Mouse (Mus musculus) hindbrain, embryonic 11.5 days (tissue): ENCODE measurements around the gene Gm49450. TPM values are rescaled to one million over a fixed set of nuclear protein-coding genes. Genes with fewer than 3 reads are reported as not detected.

Source experiments
- ATAC-seq: fragments of 200-750 bp; cut with Nextera tagmentation; 2 replicates; pipeline ENCODE4 v1.8.0; 2017; ENCODE audit warnings: mild to moderate bottlenecking, moderate TSS enrichment, moderate library complexity; ENCODE audit not compliant: low FRiP score
- DNase-seq: peaks from one replicate; pipeline ENCODE4 v3.0.0-alpha.2; 2015; ENCODE audit warnings: low spot score
- H3K27ac ChIP-seq: fragments of 300-500 bp; sonication (generic); 2 replicates; pipeline ENCODE4 v1.5.1; 2014; ENCODE audit warnings: mild to moderate bottlenecking, low read depth, low read length
- H3K27me3 ChIP-seq: fragments of 300-500 bp; sonication (generic); 2 replicates; pipeline ENCODE4 v1.6.1; 2014; ENCODE audit warnings: mild to moderate bottlenecking, low read length, moderate library complexity, mixed read lengths; ENCODE audit not compliant: control insufficient read depth, insufficient read depth
- H3K36me3 ChIP-seq: fragments of 300-500 bp; sonication (generic); 2 replicates; pipeline ENCODE4 v1.6.1; 2014; ENCODE audit warnings: mild to moderate bottlenecking, low read length, moderate library complexity, mixed read lengths; ENCODE audit not compliant: control insufficient read depth, insufficient read depth
- H3K4me1 ChIP-seq: fragments of 300-500 bp; sonication (generic); replicated peaks from 2 replicates; pipeline ENCODE4 v1.6.1; 2014; ENCODE audit warnings: low read length, mixed read lengths; ENCODE audit not compliant: control insufficient read depth, insufficient read depth
- H3K4me2 ChIP-seq: fragments of 300-500 bp; sonication (generic); replicated peaks from 2 replicates; pipeline ENCODE4 v1.6.1; 2014; ENCODE audit warnings: mild to moderate bottlenecking, low read depth, low read length
- H3K4me3 ChIP-seq: fragments of 300-500 bp; sonication (generic); 2 replicates; pipeline ENCODE4 v1.5.1; 2014; ENCODE audit warnings: low read depth, low read length
- H3K9ac ChIP-seq: fragments of 300-500 bp; sonication (generic); 2 replicates; pipeline ENCODE4 v1.6.1; 2014; ENCODE audit warnings: low read depth, low read length
- H3K9me3 ChIP-seq: fragments of 300-500 bp; sonication (generic); 2 replicates; pipeline ENCODE4 v1.6.1; 2016; ENCODE audit warnings: low read length; ENCODE audit not compliant: control insufficient read depth
- WGBS: fragments of 180-500 bp; shearing (Covaris S2); extraction: QIAGEN DNeasy Blood & Tissue Kit; methylation state at CpG from one replicate; pipeline ENCODE4 v1.1.7; 2014; 5-methylcytosine and 5-hydroxymethylcytosine counted together
- polyA plus RNA-seq: library from polyadenylated mRNA; unstranded; fragments of >200 nt; fragmentation: Nextera tagmentation; extraction: Ambion mirVana; gene quantifications from 2 replicates; pipeline ENCODE4 v1.2.1, GENCODE M21; 2014

Gene Gm49450
- polyA plus RNA-seq, 1 experiment from 2014 or later = not detected

GRCm38 (mm10) chr15:98884106-98884505 is 69.2 kb downstream of the Gm49450 start:
- Histone ChIP-seq H3K36me3 (no peaks in the 10 kb centered on the region), H3K4me3 (no peak overlapping the region), H3K4me1 (no peaks in the 10 kb centered on the region), H3K9ac (no peak overlapping the region), H3K9me3 (no peaks in the 10 kb centered on the region), H3K27ac (no peak overlapping the region), H3K4me2 (no peak overlapping the region), H3K27me3 (no peaks in the 10 kb centered on the region)
- WGBS = 74% methylated on average over 1 of the region's 1 CpGs
- DNase-seq (no peak), ATAC-seq (no peak)

GRCm38 (mm10) chr15:98883661-98884060 is 69.7 kb downstream of the Gm49450 start:
- H3K27ac ChIP-seq = no peak overlapping the region
- no peak overlapping the region for H3K4me2 ChIP-seq
- H3K36me3 ChIP-seq = no peaks in the 10 kb centered on the region
- no peaks in the 10 kb centered on the region for H3K4me1 ChIP-seq
- no peak overlapping the region for H3K4me3 ChIP-seq
- no peak for ATAC-seq
- H3K9me3 ChIP-seq = no peaks in the 10 kb centered on the region
- H3K9ac ChIP-seq = no peak overlapping the region
- no peaks in the 10 kb centered on the region for H3K27me3 ChIP-seq
- DNase-seq = no peak

Other genes with a start within 250 kb of the Gm49450 start
- gene Ccdc65, start 245.3 kb downstream of the Gm49450 start, polyA plus RNA-seq = 2.4 and 3.0 TPM in 2 replicates
- gene Fkbp11, start 225.4 kb downstream of the Gm49450 start, polyA plus RNA-seq = 13.0 and 15.5 TPM in 2 replicates
- 32.3 and 33.2 TPM in 2 replicates for gene Arf3, start 190.3 kb downstream of the Gm49450 start, polyA plus RNA-seq
- gene Wnt10b, start 175.4 kb downstream of the Gm49450 start, polyA plus RNA-seq = 0.54 and 0.57 TPM in 2 replicates
- gene Wnt1, start 163.7 kb downstream of the Gm49450 start, polyA plus RNA-seq = 8.0 and 9.5 TPM in 2 replicates
- 0.35 and 0.60 TPM in 2 replicates for gene Ddn, start 144.1 kb downstream of the Gm49450 start, polyA plus RNA-seq
- gene Prkag1, start 122.0 kb downstream of the Gm49450 start, polyA plus RNA-seq = 65.9 and 70.6 TPM in 2 replicates
- 13.7 and 20.5 TPM in 2 replicates for gene Kmt2d, start 82.3 kb downstream of the Gm49450 start, polyA plus RNA-seq
- 13.4 and 17.8 TPM in 2 replicates for gene Rhebl1, start 59.0 kb downstream of the Gm49450 start, polyA plus RNA-seq
- 0.56 and 0.68 TPM in 2 replicates for gene Dhh, start 55.0 kb downstream of the Gm49450 start, polyA plus RNA-seq
- 9.4 and 13.4 TPM in 2 replicates for gene Lmbr1l, start 35.3 kb downstream of the Gm49450 start, polyA plus RNA-seq
- gene Tuba1b, start 19.0 kb downstream of the Gm49450 start, polyA plus RNA-seq = 1,792 and 1,905 TPM in 2 replicates
- 8,897 and 9,833 TPM in 2 replicates for gene Tuba1a, start 152 bp upstream of the Gm49450 start, polyA plus RNA-seq
- 93.2 and 95.2 TPM in 2 replicates for gene Tuba1c, start 76.3 kb upstream of the Gm49450 start, polyA plus RNA-seq
- 17.2 and 20.9 TPM in 2 replicates for gene Prph, start 101.6 kb upstream of the Gm49450 start, polyA plus RNA-seq
- 19.1 and 22.9 TPM in 2 replicates for gene Troap, start 121.0 kb upstream of the Gm49450 start, polyA plus RNA-seq
- 10.2 and 12.4 TPM in 2 replicates for gene C1ql4, start 134.3 kb upstream of the Gm49450 start, polyA plus RNA-seq
- 1.2 and 3.3 TPM in 2 replicates for gene Dnajc22, start 139.6 kb upstream of the Gm49450 start, polyA plus RNA-seq
- gene Spats2, start 172.4 kb upstream of the Gm49450 start, polyA plus RNA-seq = 59.5 and 64.9 TPM in 2 replicates